ENCODE assay signal across 17 mouse cellular contexts in the genomic region with DNA sequence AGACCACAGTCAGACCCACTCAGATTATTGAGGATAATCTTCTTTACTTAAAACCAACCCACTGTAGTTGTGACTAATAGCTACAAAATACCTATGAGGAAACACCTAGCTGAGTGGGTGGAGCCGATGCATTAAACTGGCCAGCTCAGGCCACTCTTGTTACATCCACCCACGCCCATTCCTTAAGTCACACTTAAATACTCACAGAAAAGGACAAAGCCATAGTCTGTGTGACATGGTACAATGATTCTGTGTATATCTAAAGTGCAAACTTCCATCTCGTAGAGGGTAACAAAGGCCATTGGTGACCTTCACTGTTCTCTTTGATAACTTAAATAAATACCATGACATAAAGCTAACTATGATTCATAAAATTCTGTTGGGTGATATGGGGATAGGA.
"Had no signal": no experiment of that assay in that cellular context is flagged by ENCODE, and none has a peak within 500 bp of the region (broad histone marks: within the 10 kb centered on the region; RNA-seq: fewer than 3 reads in every experiment).

No protein-coding gene starts in this region.

- H3K4me3 ChIP-seq: limb, embryonic 10.5 days; limb, embryonic 13.5 days; liver, embryonic 12.5 days; liver, embryonic 15.5 days; lung, embryonic 15.5 days; megakaryocyte, embryonic 14.5 days; midbrain, embryonic 10.5 days; midbrain, embryonic 13.5 days had no signal

- H3K27me3 ChIP-seq: limb, embryonic 13.5 days; liver, embryonic 12.5 days; liver, embryonic 15.5 days; lung, embryonic 15.5 days; midbrain, embryonic 13.5 days had no signal

- DNase-seq: kidney, adult 18-20 months; kidney, adult 9 months; kidney, postnatal 36 days; liver; lung, adult 18-20 months; lung, postnatal 10 days; lung, postnatal 36 days; thymus, adult 18-20 months; thymus, postnatal 36 days had no signal

- H3K9ac ChIP-seq: limb, embryonic 13.5 days; liver, embryonic 12.5 days; liver, embryonic 15.5 days; lung, embryonic 15.5 days; midbrain, embryonic 13.5 days had no signal

- H3K4me1 ChIP-seq: liver, embryonic 12.5 days; megakaryocyte, embryonic 14.5 days had no signal

- H3K9me3 ChIP-seq: limb, embryonic 10.5 days; limb, embryonic 13.5 days; liver, embryonic 12.5 days; liver, embryonic 15.5 days; lung, embryonic 15.5 days; midbrain, embryonic 10.5 days; midbrain, embryonic 13.5 days had no signal

- ATAC-seq: liver, embryonic 12.5 days; midbrain, embryonic 13.5 days had no signal

- H3K36me3 ChIP-seq: limb, embryonic 10.5 days; limb, embryonic 13.5 days; liver, embryonic 12.5 days; liver, embryonic 15.5 days; lung, embryonic 15.5 days; midbrain, embryonic 10.5 days; midbrain, embryonic 13.5 days had no signal

- H3K4me2 ChIP-seq: limb, embryonic 13.5 days; liver, embryonic 12.5 days; liver, embryonic 15.5 days; lung, embryonic 15.5 days; midbrain, embryonic 13.5 days had no signal

- H3K27ac ChIP-seq: limb, embryonic 10.5 days; limb, embryonic 13.5 days; liver, embryonic 12.5 days; liver, embryonic 15.5 days; lung, embryonic 15.5 days; midbrain, embryonic 10.5 days; midbrain, embryonic 13.5 days had no signal
